Mouse (Mus musculus): ENCODE measurements around the gene Gm28557.
A peak's percentile ranks its signal among the peaks of the same experiment; 100 is the strongest.
"Not testable (repeated sequence)": the region's sequence is repeated elsewhere in the genome, so short reads cannot be mapped to it uniquely, and the experiment has no call there.

The Gm28557 gene

GRCm38 (mm10) chr13:67108194-67108820, at the start of gene Gm28557:
Gene Gm28557, minus strand, starts transcription at chr13:67108604.
- DNase-seq (ENCODE audit: inconsistent ontology term), result peak; percentile 94

DNA sequence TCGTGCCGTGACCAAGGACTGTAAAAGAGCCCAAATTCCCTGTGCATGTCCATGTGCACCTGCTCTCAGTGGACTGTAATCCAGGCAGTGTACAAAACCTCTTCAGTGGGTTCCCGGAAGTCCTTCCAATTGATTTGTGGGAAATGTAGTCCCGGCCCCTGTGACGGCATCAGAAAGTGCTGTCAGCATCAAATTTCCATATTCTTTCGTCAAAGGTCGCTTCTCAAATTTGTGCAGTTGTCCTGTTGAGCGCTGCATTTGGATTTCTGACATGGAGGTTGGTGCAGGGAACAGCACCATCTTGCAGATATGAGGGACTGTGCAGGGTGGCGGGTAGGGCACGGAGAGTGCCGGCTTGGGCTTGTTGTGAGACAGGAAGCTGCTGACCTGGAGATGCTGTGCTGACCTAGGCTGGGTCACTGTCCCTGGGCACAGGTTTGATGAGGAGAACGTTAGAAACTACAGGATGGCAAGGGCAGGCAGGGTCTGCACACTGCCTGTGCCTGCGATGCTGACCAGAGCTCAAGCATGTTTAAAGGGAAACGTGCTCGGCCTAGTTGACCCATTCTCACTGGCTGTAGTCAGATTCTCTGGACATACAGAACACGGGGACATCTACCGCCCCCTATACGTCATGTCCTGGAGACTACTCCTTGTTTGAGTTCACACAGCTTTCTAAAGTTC, 19.8 kb upstream of the Gm28557 start:
- peak; percentile 82 for DNase-seq (ENCODE audit: inconsistent ontology term)

GRCm38 (mm10) chr13:67127507-67127906, 19.1 kb upstream of the Gm28557 start:
- not testable (repeated sequence) for DNase-seq (ENCODE audit: inconsistent ontology term)

DNA sequence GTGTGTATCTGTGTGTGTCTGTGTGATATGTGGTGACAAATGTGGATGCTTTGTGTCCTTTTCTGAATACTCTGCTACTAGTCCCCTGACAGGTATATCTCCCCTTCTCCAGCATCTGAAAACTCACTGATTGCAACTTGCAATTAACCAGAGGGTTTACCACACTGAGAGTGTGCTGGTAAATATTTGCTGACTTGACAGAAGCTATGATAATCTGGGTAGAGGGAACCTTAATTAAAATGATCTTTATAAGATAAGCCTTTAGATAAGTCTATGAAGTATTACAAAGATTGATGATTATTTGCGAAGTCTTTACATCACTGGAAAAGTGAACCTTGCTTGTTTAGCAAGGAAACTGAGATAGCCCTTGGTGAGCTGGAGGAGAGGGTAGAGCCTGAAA, 16.1 kb upstream of the Gm28557 start:
- no peak for DNase-seq (ENCODE audit: inconsistent ontology term)

DNA sequence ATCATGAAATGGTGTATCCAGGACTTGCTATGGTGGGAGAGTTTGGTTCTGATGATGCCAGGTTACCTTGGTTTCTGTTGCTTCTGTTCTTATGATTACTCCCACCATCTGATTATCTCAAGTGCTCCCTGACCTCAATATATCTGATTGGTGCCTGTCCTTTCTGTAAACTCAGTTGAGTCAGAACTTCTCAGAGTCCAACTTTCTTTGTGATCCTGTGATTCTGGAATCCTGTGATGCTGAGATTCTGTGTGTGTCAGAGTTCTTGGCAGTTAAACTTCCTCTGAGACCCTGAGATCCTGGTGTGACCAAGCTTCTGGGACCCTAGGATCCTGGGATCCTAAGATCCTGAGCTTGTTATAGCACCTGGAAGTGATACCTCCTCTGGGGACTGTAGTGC, 13.0 kb upstream of the Gm28557 start, which contains the start of gene Zfp759:
Zfp759 (plus strand) TSS at position 301 of the 400 bp plus-strand sequence.
- DNase-seq (ENCODE audit: inconsistent ontology term), result not testable (repeated sequence)

GRCm38 (mm10) chr13:67116163-67116562, 7.8 kb upstream of the Gm28557 start, which contains the start of gene Rslcan18:
Gene Rslcan18, minus strand, starts transcription at chr13:67116263.
- DNase-seq (ENCODE audit: inconsistent ontology term), result not testable (repeated sequence)

GRCm38 (mm10) chr13:67113287-67113686, 4.9 kb upstream of the Gm28557 start:
- DNase-seq (ENCODE audit: inconsistent ontology term), result no peak

- DNase-seq (ENCODE audit: inconsistent ontology term), result no peak
Measured at GRCm38 (mm10) chr13:67112096-67112495, 3.7 kb upstream of the Gm28557 start.

DNA sequence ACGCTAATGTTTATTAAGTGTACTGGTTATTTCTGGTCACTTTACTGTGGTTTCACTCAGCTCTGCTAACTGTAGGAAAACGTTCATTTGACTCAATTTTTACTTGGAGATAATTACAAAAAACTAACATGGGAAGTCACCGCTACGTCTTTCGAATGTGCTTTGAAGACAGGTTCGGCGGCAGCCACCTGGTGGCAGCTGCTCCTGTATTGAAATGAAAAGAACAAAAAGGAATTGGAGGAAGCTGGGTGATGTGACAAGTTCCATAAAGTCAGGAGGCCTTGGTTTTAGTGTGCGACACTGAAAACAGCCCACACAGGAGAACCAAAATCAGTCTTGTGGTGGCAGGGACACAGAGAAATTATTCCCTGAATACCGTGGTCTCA, 410 bp upstream of the Gm28557 start:
- no peak for DNase-seq (ENCODE audit: inconsistent ontology term)

DNA sequence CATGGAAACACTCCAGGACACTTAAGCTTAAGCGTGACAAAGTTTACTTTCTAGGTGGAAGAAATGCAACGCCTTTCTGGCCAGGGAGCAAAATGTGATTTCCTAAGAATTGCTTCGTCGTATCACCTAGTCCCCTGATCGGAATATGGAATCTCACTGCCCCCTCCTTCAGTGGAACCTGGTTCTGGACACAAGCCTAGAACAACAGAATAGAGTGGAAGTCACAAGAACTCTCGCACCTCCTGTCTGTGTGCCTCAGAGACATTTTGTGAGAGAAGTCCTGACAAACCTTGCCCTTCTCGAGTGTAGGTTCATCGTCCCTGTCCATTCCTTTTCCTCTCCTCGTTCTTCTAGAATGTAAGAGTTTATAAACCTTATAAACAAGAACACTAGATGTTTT, 723 bp downstream of the Gm28557 start:
- DNase-seq (ENCODE audit: inconsistent ontology term), result no peak

DNA sequence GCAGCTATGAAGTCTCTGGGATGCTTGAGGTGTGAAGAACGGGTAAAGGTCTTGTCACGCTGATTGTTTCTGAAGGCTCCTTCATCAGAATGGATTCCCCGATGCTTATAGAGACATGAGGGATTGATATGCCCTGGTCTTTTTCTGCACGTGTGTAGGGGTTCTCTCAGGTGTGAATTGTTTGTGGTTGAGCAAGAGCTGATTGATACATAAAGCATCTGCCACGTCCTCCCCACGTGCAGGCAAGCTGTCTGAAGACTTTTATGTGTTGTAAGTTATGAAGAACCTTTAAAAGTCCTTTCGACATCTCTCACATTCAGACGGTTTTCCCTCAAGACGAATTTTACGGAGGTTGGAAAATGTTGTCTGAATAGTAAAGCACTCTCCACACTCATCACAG, 10.5 kb downstream of the Gm28557 start, which contains the start of gene Zfp708:
Zfp708 (minus strand) TSS at position 101 of the 400 bp plus-strand sequence.
- no peak for DNase-seq (ENCODE audit: inconsistent ontology term)

DNA sequence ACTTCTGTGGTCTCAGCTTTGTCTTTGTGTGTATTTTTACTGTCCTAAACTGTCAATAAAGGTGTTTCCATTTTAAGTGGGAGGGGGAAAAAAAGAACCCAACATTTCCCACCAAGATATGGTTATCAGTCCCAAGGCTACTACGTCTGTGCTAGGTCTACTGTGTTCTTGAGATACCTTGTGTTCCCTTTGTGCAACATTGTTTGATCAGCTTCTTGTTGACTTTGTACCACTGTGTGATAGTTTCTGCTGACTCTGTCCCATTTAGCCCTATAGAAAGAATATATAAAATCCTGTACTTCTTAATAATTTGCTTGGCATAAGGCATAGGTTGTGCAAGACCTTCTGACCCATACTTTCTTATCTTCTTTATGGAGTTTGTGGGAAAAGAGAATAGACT, 18.2 kb downstream of the Gm28557 start:
- no peak for DNase-seq (ENCODE audit: inconsistent ontology term)

DNA sequence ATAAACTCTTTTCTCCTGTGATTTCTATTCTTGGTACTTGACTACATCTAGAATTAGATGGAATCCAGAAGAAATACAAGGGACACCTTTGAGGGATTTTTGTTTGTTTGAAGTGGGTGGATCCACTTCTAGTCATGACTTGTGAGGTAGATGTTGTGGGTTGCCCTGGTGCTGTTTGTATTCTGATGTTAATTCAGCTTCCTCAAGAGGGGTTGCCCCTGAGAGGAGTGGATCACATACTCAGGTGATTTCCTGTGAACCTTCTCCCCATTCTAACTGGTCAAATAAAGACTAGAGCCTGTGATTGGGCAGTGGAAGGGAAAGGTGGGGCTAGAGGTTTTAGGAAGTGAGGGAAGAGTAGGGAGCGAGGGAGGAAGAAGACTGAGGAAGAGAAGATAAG, 26.5 kb downstream of the Gm28557 start:
- no peak for DNase-seq (ENCODE audit: inconsistent ontology term)

DNA sequence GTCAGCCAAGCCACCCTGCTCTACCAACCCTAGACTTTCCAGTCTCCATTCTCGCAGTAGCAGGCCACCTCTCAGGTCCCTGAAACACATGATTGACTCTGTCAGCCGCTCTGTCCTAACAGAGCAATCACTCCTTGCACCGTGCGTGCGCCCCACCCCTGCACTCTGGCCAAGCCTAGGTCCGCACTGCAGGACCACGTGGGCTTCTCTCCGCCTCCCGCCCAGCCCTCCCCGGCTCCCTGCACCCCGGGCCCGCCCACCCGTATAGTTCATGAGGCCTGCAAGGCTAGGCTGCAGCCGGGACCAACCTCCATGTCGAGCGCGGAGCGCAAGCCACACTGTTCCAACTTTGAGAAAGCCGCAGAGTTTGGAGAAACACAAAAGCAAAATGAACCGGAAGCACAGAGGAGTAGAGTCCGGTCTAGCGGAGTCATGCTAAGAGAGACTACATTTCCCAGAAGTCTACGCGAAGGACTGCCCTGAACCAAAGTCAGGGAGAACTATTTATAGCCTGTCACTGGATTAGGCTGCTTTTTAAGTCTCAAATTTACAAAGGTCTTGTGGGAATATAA, 27.2 kb downstream of the Gm28557 start:
- peak; percentile 90 for DNase-seq (ENCODE audit: inconsistent ontology term)

DNA sequence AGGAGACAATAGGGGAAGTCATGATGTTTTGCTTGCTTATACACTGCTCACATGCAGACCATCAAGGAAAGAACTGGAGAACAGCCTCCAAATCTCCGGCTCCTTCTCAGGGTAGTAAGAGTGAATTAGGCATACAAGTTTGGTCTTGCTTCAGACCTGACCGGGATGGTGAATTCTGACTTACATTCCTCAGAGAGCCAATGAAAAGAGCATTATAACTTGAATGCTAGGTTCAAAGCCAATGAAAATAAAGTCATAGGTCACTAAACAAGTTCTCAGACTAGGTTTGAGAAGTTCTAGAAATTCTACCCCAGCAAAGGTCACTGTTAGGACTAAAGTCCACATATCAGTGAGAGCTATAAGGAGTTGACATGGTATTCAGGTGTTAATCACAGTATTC, 31.2 kb downstream of the Gm28557 start:
- no peak for DNase-seq (ENCODE audit: inconsistent ontology term)

GRCm38 (mm10) chr13:67072786-67073185, 35.6 kb downstream of the Gm28557 start:
- no peak for DNase-seq (ENCODE audit: inconsistent ontology term)

- DNase-seq (ENCODE audit: inconsistent ontology term), result no peak
Measured at GRCm38 (mm10) chr13:67065386-67065785, 43.0 kb downstream of the Gm28557 start.

DNA sequence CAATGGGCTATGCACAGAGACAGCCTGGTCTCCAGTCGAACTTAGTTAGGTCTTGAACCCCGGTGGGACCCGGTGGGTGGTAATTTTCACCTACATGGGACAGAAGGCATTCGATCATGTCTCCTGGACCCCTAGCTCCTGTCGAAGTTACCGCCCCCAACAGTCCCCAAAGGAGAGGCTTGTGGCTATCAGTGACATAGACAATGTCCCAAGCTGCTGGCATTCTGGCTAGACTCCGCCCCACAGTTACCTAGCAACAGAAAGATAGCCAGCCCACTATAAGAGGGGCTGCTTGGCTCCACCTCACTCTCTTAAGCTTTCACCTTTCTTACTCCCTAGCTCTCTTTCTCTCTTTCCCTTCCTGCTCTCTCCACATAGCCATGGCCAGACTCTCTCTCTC, 46.0 kb downstream of the Gm28557 start:
- no peak for DNase-seq (ENCODE audit: inconsistent ontology term)

GRCm38 (mm10) chr13:67060786-67061358, 47.5 kb downstream of the Gm28557 start, which contains the start of gene Zfp712:
Gene Zfp712, minus strand, starts transcription at chr13:67061170.
- peak; percentile 97 for DNase-seq (ENCODE audit: inconsistent ontology term)

DNA sequence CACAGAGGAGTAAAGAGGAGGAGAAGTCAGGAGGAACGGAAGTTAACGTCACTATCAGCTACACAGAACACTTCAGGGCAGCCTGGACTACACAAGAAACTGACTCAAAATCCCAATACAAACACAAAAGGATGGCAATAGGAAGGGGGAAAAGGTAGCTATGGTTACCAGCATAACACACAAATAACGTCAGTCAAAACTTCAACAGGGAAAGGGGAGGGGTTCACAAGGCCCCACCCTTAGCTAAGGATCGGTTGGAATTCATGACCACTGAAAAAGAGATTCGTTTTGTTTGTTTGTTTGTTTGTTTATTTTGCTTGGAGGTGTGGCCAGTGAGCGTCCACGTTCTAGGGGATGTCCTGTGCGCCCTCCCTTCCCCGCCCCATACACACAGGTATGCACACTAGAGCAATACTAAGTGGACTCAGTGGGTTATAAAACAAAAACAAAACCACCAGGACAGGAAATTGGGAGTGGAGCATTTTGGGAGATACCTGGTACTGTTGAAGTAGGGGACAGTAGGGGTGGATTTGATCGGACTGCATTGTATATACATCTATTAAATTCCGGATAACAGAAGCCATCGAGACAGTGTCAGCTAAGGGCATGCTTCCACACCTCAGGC, 48.1 kb downstream of the Gm28557 start:
- peak; percentile 74 for DNase-seq (ENCODE audit: inconsistent ontology term)
